Mouse (Mus musculus) limb, embryonic 12.5 days (tissue): ENCODE results near the gene Sorbs1. TPM values are rescaled to one million over a fixed set of nuclear protein-coding genes. Genes with fewer than 3 reads are reported as not detected.

Source experiments
- ATAC-seq: fragments of 200-750 bp; cut with Nextera tagmentation; 2 replicates; pipeline ENCODE4 v1.8.0; 2017; ENCODE audit warnings: low read depth, moderate TSS enrichment; ENCODE audit not compliant: insufficient number of reproducible peaks, insufficient read depth, low FRiP score, low TSS enrichment
- H3K27ac ChIP-seq: fragments of 300-500 bp; sonication (generic); 2 replicates; pipeline ENCODE4 v1.5.1; 2016; ENCODE audit warnings: mild to moderate bottlenecking, moderate library complexity
- H3K27me3 ChIP-seq: fragments of 300-500 bp; sonication (generic); 2 replicates; pipeline ENCODE4 v1.6.1; 2016; ENCODE audit warnings: mild to moderate bottlenecking, moderate library complexity
- H3K36me3 ChIP-seq: fragments of 300-500 bp; sonication (generic); 2 replicates; pipeline ENCODE4 v1.6.1; 2016; ENCODE audit warnings: mild to moderate bottlenecking, moderate library complexity
- H3K4me1 ChIP-seq: fragments of 300-500 bp; sonication (generic); replicated peaks from 2 replicates; pipeline ENCODE4 v1.6.1; 2016
- H3K4me2 ChIP-seq: fragments of 300-500 bp; sonication (generic); 2 replicates; pipeline ENCODE4 v1.6.1; 2016; ENCODE audit warnings: mild to moderate bottlenecking, moderate library complexity
- H3K4me3 ChIP-seq: fragments of 300-500 bp; sonication (generic); replicated peaks from 2 replicates; pipeline ENCODE4 v1.5.1; 2016; ENCODE audit warnings: mild to moderate bottlenecking
- H3K9ac ChIP-seq: fragments of 300-500 bp; sonication (generic); replicated peaks from 2 replicates; pipeline ENCODE4 v1.6.1; 2016; ENCODE audit warnings: mild to moderate bottlenecking, moderate library complexity
- H3K9me3 ChIP-seq: fragments of 300-500 bp; sonication (generic); 2 replicates; pipeline ENCODE4 v1.6.1; 2016; ENCODE audit warnings: mild to moderate bottlenecking, moderate library complexity
- WGBS: fragments of 180-500 bp; shearing (Covaris S2); methylation state at CpG from one replicate; pipeline ENCODE4 v1.1.7; 2016; 5-methylcytosine and 5-hydroxymethylcytosine counted together
- polyA plus RNA-seq: library from polyadenylated mRNA; unstranded; fragments of >200 nt; fragmentation: Nextera tagmentation; extraction: Ambion mirVana; gene quantifications from 2 replicates; pipeline ENCODE4 v1.2.1, GENCODE M21; 2016

The Sorbs1 gene
- polyA plus RNA-seq, 1 experiment from 2014 or later, result 37.3 TPM

GRCm38 (mm10) chr19:40421037-40421436 lies 92.5 kb downstream of the Sorbs1 start:
- no peak overlapping the region for H3K4me2 ChIP-seq
- no peak overlapping the region for H3K27ac ChIP-seq
- no peaks in the 10 kb centered on the region for H3K9me3 ChIP-seq
- no peaks in the 10 kb centered on the region for H3K27me3 ChIP-seq
- H3K9ac ChIP-seq, result no peak overlapping the region
- H3K4me3 ChIP-seq, result no peak overlapping the region
- no peak for ATAC-seq
- 66% methylated on average over 7 of the region's 7 CpGs for WGBS
- peaks cover 26% of the 10 kb centered on the region for H3K4me1 ChIP-seq
- H3K36me3 ChIP-seq, result no peaks in the 10 kb centered on the region

GRCm38 (mm10) chr19:40419315-40419714 lies 94.3 kb downstream of the Sorbs1 start:
- peaks cover 26% of the 10 kb centered on the region for H3K4me1 ChIP-seq
- no peak overlapping the region for H3K4me2 ChIP-seq
- ATAC-seq, result no peak
- H3K9ac ChIP-seq, result no peak overlapping the region
- no peaks in the 10 kb centered on the region for H3K9me3 ChIP-seq
- 80% methylated on average over 7 of the region's 7 CpGs for WGBS
- no peaks in the 10 kb centered on the region for H3K27me3 ChIP-seq
- H3K27ac ChIP-seq, result no peak overlapping the region
- no peak overlapping the region for H3K4me3 ChIP-seq
- no peaks in the 10 kb centered on the region for H3K36me3 ChIP-seq

- H3K4me2 ChIP-seq, result no peak overlapping the region
- no peaks in the 10 kb centered on the region for H3K27me3 ChIP-seq
- H3K27ac ChIP-seq, result peak overlapping the region; percentile 70
- 59% methylated on average over 8 of the region's 8 CpGs for WGBS
- ATAC-seq, result no peak
- H3K36me3 ChIP-seq, result no peaks in the 10 kb centered on the region
- no peak overlapping the region for H3K4me3 ChIP-seq
- no peaks in the 10 kb centered on the region for H3K9me3 ChIP-seq
- H3K4me1 ChIP-seq, result peaks cover 39% of the 10 kb centered on the region
- H3K9ac ChIP-seq, result no peak overlapping the region
Measured at GRCm38 (mm10) chr19:40417155-40417821, 96.3 kb downstream of the Sorbs1 start.

GRCm38 (mm10) chr19:40415725-40416124 lies 97.9 kb downstream of the Sorbs1 start:
- Histone ChIP-seq H3K4me2 (no peak overlapping the region), H3K4me3 (no peak overlapping the region), H3K27me3 (no peaks in the 10 kb centered on the region), H3K9me3 (no peaks in the 10 kb centered on the region), H3K9ac (no peak overlapping the region), H3K36me3 (no peaks in the 10 kb centered on the region), H3K27ac (no peak overlapping the region), H3K4me1 (peaks cover 39% of the 10 kb centered on the region)
- WGBS, result 91% methylated on average over 1 of the region's 1 CpGs
- ATAC-seq, result no peak

GRCm38 (mm10) chr19:40414798-40415475 lies 98.6 kb downstream of the Sorbs1 start:
- no peak overlapping the region for H3K9ac ChIP-seq
- WGBS, result 21% methylated on average over 11 of the region's 11 CpGs
- peak; percentile 71 for ATAC-seq

GRCm38 (mm10) chr19:40414386-40414785 lies 99.2 kb downstream of the Sorbs1 start:
- no peaks in the 10 kb centered on the region for H3K36me3 ChIP-seq
- no peaks in the 10 kb centered on the region for H3K27me3 ChIP-seq
- no peaks in the 10 kb centered on the region for H3K9me3 ChIP-seq
- H3K4me3 ChIP-seq, result no peak overlapping the region
- no peak overlapping the region for H3K9ac ChIP-seq
- H3K4me1 ChIP-seq, result peaks cover 47% of the 10 kb centered on the region
- H3K27ac ChIP-seq, result peak overlapping the region; percentile 90
- ATAC-seq, result 0 out of 2 replicates have a peak, but pooled peaks have one; percentile 2
- 0 out of 2 replicates have a peak overlapping the region, but pooled peaks have one; percentile 15 for H3K4me2 ChIP-seq
- 36% methylated on average over 6 of the region's 6 CpGs for WGBS

More at GRCm38 (mm10) chr19:40414798-40415475, 98.6 kb downstream of the Sorbs1 start:
- Histone ChIP-seq H3K4me3 (no peak overlapping the region), H3K36me3 (no peaks in the 10 kb centered on the region), H3K27me3 (no peaks in the 10 kb centered on the region), H3K4me1 (peaks cover 43% of the 10 kb centered on the region), H3K9me3 (no peaks in the 10 kb centered on the region), H3K4me2 (0 out of 2 replicates have a peak overlapping the region, but pooled peaks have one; percentile 15), H3K27ac (peak overlapping the region; percentile 90)

- WGBS, result 60% methylated on average over 6 of the region's 6 CpGs
- Histone ChIP-seq H3K27ac (no peak overlapping the region), H3K4me1 (peaks cover 35% of the 10 kb centered on the region), H3K4me2 (no peak overlapping the region), H3K9me3 (no peaks in the 10 kb centered on the region), H3K4me3 (no peak overlapping the region), H3K36me3 (no peaks in the 10 kb centered on the region), H3K27me3 (no peaks in the 10 kb centered on the region), H3K9ac (no peak overlapping the region)
- no peak for ATAC-seq
Measured at GRCm38 (mm10) chr19:40411379-40411813, 102.2 kb downstream of the Sorbs1 start.

- H3K4me3 ChIP-seq, result no peak overlapping the region
- no peaks in the 10 kb centered on the region for H3K27me3 ChIP-seq
- H3K36me3 ChIP-seq, result no peaks in the 10 kb centered on the region
- no peak overlapping the region for H3K4me2 ChIP-seq
- WGBS, result 67% methylated on average over 4 of the region's 4 CpGs
- no peak overlapping the region for H3K27ac ChIP-seq
- ATAC-seq, result no peak
- H3K4me1 ChIP-seq, result peaks cover 42% of the 10 kb centered on the region
- no peak overlapping the region for H3K9ac ChIP-seq
- no peaks in the 10 kb centered on the region for H3K9me3 ChIP-seq
Measured at GRCm38 (mm10) chr19:40410511-40410910, 103.1 kb downstream of the Sorbs1 start.

- Histone ChIP-seq H3K4me1 (peaks cover 42% of the 10 kb centered on the region), H3K9me3 (no peaks in the 10 kb centered on the region), H3K9ac (no peak overlapping the region), H3K36me3 (no peaks in the 10 kb centered on the region), H3K27me3 (no peaks in the 10 kb centered on the region), H3K4me2 (no peak overlapping the region), H3K27ac (peak overlapping the region; percentile 70), H3K4me3 (no peak overlapping the region)
- ATAC-seq, result no peak; the same call in 1 of the 2 replicates
- WGBS, result 68% methylated on average over 9 of the region's 9 CpGs
Measured at GRCm38 (mm10) chr19:40410109-40410508, 103.5 kb downstream of the Sorbs1 start.

- Histone ChIP-seq H3K4me1 (peaks cover 39% of the 10 kb centered on the region), H3K27me3 (no peaks in the 10 kb centered on the region), H3K27ac (peak overlapping the region; percentile 70), H3K4me3 (no peak overlapping the region), H3K9ac (no peak overlapping the region), H3K4me2 (no peak overlapping the region), H3K36me3 (no peaks in the 10 kb centered on the region), H3K9me3 (no peaks in the 10 kb centered on the region)
- ATAC-seq, result no peak
- WGBS, result 91% methylated on average over 11 of the region's 11 CpGs
Measured at GRCm38 (mm10) chr19:40409500-40410035, 104.0 kb downstream of the Sorbs1 start.

GRCm38 (mm10) chr19:40407186-40407585 lies 106.4 kb downstream of the Sorbs1 start:
- H3K4me1 ChIP-seq, result peaks cover 19% of the 10 kb centered on the region; the same call in 1 of the 2 replicates
- no peak overlapping the region for H3K4me3 ChIP-seq
- no peak for ATAC-seq
- H3K4me2 ChIP-seq, result no peak overlapping the region
- no peaks in the 10 kb centered on the region for H3K27me3 ChIP-seq
- WGBS, result 86% methylated on average over 2 of the region's 2 CpGs
- no peaks in the 10 kb centered on the region for H3K9me3 ChIP-seq
- H3K36me3 ChIP-seq, result no peaks in the 10 kb centered on the region
- no peak overlapping the region for H3K27ac ChIP-seq
- H3K9ac ChIP-seq, result no peak overlapping the region
